Mouse (Mus musculus): ENCODE measurements around the gene Gabrg3.
"Not testable (repeated sequence)": the region's sequence is repeated elsewhere in the genome, so short reads cannot be mapped to it uniquely, and the experiment has no call there.

The Gabrg3 gene

DNA sequence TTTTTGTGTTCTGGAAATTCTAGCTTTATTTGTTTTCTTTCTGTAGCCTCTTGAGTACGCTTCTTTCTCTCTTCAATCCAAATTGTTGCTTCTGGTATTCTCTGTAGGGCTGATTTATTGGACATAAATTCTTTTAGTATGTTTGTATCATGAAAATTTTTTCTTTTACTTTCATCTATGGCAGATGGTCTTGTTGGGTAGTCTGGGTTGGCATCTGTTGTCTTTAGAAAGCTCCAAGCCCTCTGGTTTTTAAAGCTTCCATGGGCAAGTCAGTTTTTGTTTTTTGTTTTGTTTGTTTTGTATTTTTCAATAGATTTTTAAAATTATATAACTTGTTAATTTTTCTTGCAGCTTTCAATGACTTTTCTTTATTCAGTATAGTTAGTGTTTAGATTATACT, 72.0 kb downstream of the Gabrg3 start:
- DNase-seq (ENCODE audit: low read depth, low spot score) = no peak

GRCm38 (mm10) chr7:57312018-57312417, 75.0 kb downstream of the Gabrg3 start:
- no peak for DNase-seq (ENCODE audit: low read depth, low spot score)

DNA sequence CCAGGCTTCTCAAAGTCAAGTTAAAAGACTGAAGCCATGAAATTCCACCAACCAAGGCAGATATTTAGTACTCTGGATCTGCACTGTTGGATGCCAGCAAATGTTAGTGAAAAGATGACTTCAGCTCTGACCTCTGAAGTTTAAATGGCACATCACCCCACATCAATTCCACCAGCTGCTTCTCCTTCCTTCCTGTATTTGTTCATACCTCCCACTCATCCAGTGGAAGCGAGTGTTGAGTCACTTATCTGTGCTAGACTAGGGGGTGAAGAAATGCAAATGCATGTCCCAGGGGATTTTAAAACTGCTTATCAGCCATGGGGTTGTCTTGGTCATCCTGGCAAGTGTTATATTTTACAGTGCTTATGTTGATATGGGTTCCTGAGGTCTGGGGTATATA, 79.7 kb downstream of the Gabrg3 start:
- no peak for DNase-seq (ENCODE audit: low read depth, low spot score)

DNA sequence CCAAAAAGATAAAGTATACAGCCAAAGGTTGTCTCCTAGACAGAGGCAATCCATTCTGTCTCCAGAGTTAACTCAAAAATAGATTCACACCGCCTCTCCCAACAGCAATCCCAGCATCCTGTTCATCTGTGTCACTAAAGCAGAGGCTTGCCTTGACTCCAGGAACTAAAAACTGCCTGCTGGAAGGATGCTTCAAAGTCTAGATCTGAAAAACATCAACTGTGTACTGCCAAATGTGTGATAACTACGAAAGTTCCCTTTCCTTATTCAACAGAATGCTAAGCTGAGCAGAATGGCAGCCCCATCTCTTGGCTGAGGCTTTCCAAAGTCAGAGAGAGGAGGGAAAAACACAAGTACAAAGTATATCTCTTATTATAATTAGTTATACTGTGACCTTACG, 90.3 kb downstream of the Gabrg3 start:
- no peak for DNase-seq (ENCODE audit: low read depth, low spot score)

GRCm38 (mm10) chr7:57294127-57294526, 92.9 kb downstream of the Gabrg3 start:
- no peak for DNase-seq (ENCODE audit: low read depth, low spot score)

- DNase-seq (ENCODE audit: low read depth, low spot score) = no peak
Observed at GRCm38 (mm10) chr7:57293564-57293963, 93.4 kb downstream of the Gabrg3 start.

DNA sequence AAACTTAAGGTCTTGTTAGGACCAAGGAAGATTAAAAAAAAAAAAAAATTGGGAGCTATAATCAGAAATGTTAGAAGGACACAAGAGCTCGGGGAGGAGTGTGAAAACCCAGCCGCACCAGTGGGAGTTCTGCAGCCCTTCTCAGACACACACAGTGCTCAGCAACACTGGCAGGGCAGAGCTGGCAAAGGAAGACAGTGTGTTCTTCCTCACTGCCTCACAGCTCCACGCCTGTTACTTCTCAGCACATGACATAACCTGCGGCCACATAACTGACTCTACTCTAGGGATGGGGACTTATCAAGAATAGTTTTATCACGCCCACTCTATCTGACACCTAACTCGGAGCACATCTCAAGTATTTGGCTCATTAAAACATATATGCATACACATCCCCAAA, 103.8 kb downstream of the Gabrg3 start:
- no peak for DNase-seq (ENCODE audit: low read depth, low spot score)

DNA sequence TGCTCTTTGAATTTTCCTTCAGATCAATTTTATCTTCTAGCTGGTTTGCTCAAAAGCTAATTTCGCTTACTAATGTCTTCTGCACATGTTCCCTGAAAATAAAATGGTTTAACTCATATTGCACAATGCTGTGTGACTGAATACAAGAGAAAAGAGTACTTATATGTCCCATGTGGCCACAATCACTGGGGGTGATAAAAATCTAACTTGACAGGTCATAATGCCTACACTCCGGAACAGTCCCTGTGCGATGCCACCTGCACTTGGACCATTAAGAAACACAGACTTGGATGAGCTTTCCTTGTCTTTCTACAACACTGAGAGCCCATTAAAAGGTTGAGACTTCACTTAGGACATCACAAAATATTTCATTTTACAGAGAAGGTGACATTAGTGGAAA, 108.1 kb downstream of the Gabrg3 start:
- DNase-seq (ENCODE audit: low read depth, low spot score) = no peak

- DNase-seq (ENCODE audit: low read depth, low spot score) = no peak
Observed at GRCm38 (mm10) chr7:57260201-57260600, 126.8 kb downstream of the Gabrg3 start.

DNA sequence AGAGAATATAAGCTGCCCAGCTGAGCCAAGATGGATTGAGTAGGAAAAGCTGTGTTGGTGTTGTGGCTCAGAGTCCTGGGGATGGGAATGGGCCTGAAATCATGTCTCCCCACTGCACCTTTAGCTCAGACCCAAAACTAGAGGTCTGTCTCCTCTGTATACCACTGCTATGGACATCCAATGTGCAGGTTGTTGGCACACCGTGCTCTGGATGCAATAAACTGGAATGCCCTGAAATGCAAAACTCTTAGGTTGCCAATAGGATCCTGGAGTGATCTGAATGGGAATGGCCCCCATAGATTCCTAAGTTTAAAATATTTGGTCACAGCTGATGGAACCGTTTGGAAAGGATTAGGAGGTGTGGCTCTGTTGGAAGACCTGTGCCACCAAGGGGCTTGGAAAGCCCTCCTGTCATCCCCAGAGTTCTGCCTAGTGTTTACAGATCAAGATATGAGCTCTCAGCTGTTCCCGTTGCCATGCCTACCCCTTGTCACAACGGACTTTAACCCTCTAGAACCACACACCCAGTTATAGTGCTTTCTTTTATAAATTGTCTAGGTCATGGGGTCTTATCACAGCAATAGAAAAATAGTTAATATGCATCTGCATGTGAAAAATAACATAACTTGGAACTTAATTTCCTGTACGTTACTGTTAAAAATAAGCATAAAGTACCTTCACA, 128.0 kb downstream of the Gabrg3 start:
- no peak for DNase-seq (ENCODE audit: low read depth, low spot score)

- no peak for DNase-seq (ENCODE audit: low read depth, low spot score)
Observed at GRCm38 (mm10) chr7:57243981-57244380, 143.0 kb downstream of the Gabrg3 start.

DNA sequence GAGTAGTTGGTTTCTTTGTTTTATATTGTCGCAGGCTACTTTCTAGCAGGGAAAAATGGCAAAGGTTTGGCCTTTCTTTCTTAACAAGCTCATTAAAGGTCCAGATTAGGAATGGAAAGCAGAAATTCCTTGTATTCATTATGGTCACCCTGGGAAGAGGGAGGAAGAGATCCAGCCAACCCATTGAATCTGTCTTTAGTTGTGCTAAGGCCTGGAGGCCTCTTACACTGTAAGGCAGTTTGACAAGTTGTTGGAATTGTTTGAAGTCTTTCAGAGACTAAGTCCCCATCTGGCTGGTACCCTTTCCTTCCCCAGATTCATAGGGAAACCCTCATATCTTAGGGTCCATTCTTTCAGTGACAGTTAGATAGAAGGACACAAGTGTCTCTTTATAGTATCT, 172.9 kb downstream of the Gabrg3 start:
- DNase-seq (ENCODE audit: low read depth, low spot score) = no peak

DNA sequence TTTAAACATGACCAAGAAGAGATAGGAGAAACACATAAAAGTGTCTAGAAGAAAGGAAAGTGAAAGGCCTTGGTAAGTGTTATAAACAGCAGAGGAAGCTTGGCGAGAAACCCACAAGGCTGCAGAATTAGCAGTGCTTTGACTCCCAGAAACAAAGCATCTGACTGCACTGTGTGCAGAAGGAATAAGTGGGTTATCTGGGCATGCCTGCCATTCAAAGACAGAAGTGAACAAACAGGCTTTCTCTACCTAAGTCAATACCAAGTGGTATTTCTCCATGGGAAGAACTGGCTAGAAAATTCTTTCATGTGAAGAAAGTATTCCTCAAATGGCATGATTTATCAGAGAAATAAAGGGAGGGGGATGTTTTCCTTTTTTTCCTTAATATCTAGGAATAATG, 201.0 kb downstream of the Gabrg3 start:
- no peak for DNase-seq (ENCODE audit: low read depth, low spot score)

DNA sequence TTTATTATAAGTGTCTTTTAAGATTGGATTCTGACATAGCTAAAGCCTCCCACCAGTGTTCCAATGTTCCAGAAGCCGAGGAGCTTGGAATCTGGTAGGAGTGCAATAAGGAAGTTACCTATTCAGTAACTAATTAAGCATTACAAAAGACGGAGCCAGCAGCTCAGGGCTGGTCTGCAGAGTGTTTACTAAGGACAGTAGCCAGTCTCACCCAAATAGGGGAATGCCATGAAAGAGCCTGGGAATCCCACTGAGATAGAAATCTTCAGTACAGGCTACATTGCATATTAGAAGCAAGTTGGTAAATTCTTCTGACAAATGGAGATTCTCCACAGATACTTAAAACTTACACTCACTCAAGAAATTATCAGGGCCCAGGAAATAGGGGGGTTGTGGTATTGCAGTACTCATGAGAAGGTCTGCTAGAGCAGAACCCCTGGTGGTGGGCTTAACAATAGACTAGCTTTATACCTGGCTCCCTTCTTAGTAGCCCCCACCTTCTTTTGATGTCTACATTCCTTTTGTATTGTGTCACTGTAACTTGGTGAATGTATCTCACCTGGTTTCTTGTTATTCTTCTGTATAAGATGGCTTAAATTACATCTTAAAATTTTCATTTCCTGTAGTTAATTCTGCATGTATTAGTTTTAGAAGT, 211.0 kb downstream of the Gabrg3 start:
- not testable (repeated sequence) for DNase-seq (ENCODE audit: low read depth, low spot score)

DNA sequence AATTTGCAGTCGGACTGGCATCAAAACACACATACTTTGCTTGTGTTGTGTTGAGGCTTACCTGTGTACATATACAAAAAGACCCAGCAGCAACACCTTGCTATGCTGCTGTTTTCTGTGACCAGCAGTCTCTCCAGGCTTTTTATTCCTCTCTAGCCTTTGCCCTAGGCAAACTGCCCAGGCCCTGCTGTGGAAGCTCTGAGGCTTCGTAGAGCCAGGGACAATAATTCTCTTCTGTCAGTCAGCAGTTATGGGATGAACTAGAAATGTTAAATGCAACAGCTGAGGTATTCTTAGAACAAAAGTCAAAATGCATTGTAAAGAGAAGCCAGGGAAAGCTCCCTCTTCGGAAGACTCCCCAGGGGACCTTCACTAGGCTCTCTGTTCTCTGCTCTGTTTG, 220.1 kb downstream of the Gabrg3 start:
- DNase-seq (ENCODE audit: low read depth, low spot score) = no peak

DNA sequence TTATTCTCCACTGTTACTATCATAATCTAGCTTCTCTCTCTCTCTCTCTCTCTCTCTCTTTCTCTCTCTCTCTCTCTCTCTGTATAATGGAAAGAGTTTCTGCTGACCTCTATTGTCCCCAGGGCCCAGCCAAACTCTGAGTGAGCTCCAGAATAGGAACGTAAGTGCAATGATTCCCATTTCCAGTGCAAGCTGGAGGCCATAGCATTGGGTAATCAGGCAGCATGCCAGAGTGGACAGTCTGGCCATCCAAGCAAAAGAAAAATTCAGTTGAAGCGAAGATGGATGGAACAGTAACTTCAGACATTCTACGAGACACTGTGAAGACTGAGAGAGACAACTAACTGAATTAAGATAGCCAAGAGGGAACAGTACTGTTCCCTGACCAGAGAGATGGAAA, 228.8 kb downstream of the Gabrg3 start:
- DNase-seq (ENCODE audit: low read depth, low spot score) = peak; percentile 10

DNA sequence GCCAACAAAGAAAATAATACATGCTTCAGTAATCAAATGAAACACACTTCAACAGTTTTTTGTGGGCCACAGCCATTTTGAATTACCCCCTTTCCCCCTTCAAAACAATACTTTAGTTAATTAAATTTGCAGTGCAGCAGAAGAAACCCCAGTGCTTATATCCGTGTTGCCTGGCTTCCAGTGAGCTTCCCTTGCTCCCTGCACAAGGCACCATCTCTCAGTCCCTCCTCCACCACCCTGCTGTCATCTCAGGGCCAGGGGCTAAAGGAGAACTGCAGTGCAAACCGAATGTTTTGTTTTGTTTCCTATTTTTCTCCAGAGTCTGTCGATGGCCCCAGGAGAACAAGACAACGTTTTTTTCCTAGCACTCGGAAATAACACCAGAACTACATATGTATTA, 233.2 kb downstream of the Gabrg3 start:
- no peak for DNase-seq (ENCODE audit: low read depth, low spot score)

- DNase-seq (ENCODE audit: low read depth, low spot score) = no peak
Observed at GRCm38 (mm10) chr7:57150768-57151167, 236.2 kb downstream of the Gabrg3 start.

DNA sequence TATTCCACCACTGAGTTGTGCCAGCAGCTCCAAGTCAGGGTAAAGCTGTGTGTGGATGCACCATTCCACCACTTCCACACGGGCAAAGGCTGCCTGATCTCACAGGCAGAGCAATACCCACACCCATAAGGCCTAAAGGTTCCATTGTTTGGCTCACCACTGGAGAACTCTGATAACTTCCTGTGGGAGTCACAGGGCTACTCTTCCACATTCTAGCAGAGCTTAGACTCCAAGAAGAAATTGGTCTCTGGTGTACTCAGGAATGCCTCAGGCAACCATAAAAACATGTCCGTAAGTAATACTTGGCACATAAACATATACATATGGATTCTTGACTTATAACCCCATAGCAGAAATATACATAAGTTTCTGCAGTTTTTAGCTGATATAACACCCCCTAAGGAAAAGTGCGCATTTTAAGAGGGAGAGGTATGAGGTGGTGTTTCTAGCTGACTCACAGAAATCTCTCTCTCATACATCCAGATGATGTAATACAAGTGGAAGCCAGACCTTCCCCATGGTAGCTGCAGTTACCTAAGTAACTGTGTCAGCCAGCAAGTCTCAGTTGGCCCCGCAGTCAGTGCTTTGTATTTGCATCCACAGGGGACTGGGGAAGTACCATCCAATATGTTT, 248.8 kb downstream of the Gabrg3 start:
- no peak for DNase-seq (ENCODE audit: low read depth, low spot score)

- no peak for DNase-seq (ENCODE audit: low read depth, low spot score)
Observed at GRCm38 (mm10) chr7:57133009-57133408, 254.0 kb downstream of the Gabrg3 start.

DNA sequence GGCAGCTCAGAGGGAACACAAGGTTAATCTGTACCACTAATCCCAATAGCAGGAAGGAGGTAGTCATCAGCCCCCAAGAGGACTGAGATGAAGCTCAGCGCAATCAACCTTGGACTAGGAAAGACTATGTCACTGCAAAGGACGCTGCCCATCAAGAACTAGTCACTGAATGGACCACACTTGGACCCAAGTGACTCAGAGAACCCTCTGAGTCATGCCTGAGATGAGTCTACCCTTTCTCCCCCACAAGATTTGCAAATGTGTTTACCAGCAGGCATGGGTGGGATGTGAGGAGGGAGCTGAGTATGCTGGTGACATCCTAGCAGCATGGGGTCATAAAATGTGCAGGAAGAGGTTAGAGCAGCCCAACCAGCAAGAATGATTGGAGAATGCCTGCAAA, 254.5 kb downstream of the Gabrg3 start:
- no peak for DNase-seq (ENCODE audit: low read depth, low spot score)

- no peak for DNase-seq (ENCODE audit: low read depth, low spot score)
Observed at GRCm38 (mm10) chr7:57100065-57100464, 286.9 kb downstream of the Gabrg3 start.

- DNase-seq (ENCODE audit: low read depth, low spot score) = no peak
Observed at GRCm38 (mm10) chr7:57082071-57082470, 304.9 kb downstream of the Gabrg3 start.
